Mouse (Mus musculus) CH12.LX (cell line): ENCODE data around the gene Magix. TPM values are rescaled to one million over a fixed set of nuclear protein-coding genes. Genes with fewer than 3 reads are reported as not detected.

ENCODE experiments used
- DNase-seq: peaks from one replicate; pipeline ENCODE4 v3.0.0-alpha.2; 2013; ENCODE audit errors: extremely low read depth
- H3K27ac ChIP-seq: 2 replicates; pipeline ENCODE4 v1.5.1; 2012; ENCODE audit warnings: low read depth, mild to moderate bottlenecking, control low read depth, moderate library complexity; ENCODE audit not compliant: insufficient read depth
- H3K27me3 ChIP-seq: replicated peaks from 2 replicates; pipeline ENCODE3; 2012; ENCODE audit warnings: inconsistent platforms
- H3K36me3 ChIP-seq, 2 experiments: replicated peaks in 1 of 2; 2 replicates each; pipeline versions ENCODE3 to v1.6.1; 2012; ENCODE audit warnings: inconsistent platforms in 1 of 2, low read length in 1 of 2, mild to moderate bottlenecking in 1 of 2, mixed read lengths in 1 of 2, moderate library complexity in 1 of 2; ENCODE audit not compliant: control insufficient read depth in 1 of 2, insufficient read depth in 1 of 2
- H3K4me1 ChIP-seq, 2 experiments: 2 replicates each; pipeline ENCODE4 v1.6.1; 2012; ENCODE audit warnings: inconsistent platforms in 1 of 2, moderate library complexity in 1 of 2; ENCODE audit not compliant: insufficient read depth in 2 of 2, control insufficient read depth in 1 of 2
- H3K4me2 ChIP-seq: 2 replicates; pipeline ENCODE4 v1.6.1; 2012; ENCODE audit warnings: low read depth, mild to moderate bottlenecking, control low read depth; ENCODE audit not compliant: poor library complexity, insufficient read depth, severe bottlenecking
- H3K4me3 ChIP-seq, 3 experiments: fragments of 150-350 bp in 1 of 3; sonication (generic) in 1 of 3; replicated peaks in 1 of 3; 2 replicates each; pipeline versions ENCODE3 to v1.5.1; 2011 to 2012; ENCODE audit warnings: low read depth in 2 of 3, low read length in 2 of 3, mild to moderate bottlenecking in 2 of 3, moderate library complexity in 2 of 3, control low read depth in 1 of 3, improper control_type of control experiment in 1 of 3, inconsistent platforms in 1 of 3, mixed read lengths in 1 of 3; ENCODE audit not compliant: poor library complexity in 1 of 3
- H3K79me2 ChIP-seq: replicated peaks from 2 replicates; pipeline ENCODE4 v1.6.1; 2012; ENCODE audit warnings: mild to moderate bottlenecking, moderate library complexity; ENCODE audit not compliant: control insufficient read depth, poor library complexity, insufficient read depth, severe bottlenecking; ENCODE audit errors: extremely low read depth
- H3K9ac ChIP-seq: 2 replicates; pipeline ENCODE4 v1.6.1; 2012; ENCODE audit warnings: low read depth, mild to moderate bottlenecking, control low read depth, moderate library complexity; ENCODE audit not compliant: insufficient read depth
- H3K9me3 ChIP-seq: replicated peaks from 2 replicates; pipeline ENCODE3; 2012; ENCODE audit warnings: low read length, inconsistent platforms, mixed read lengths
- CHD1 ChIP-seq: IDR thresholded peaks from 2 replicates; pipeline ENCODE4 v1.6.1; 2012; ENCODE audit warnings: low read depth, low read length, improper control_type of control experiment, inconsistent platforms
- CHD2 ChIP-seq: IDR thresholded peaks from 2 replicates; pipeline ENCODE4 v1.6.1; 2011; ENCODE audit warnings: low read length, improper control_type of control experiment
- CTCF ChIP-seq, 2 experiments: IDR thresholded peaks in 1 of 2; conservative IDR thresholded peaks in 1 of 2; 2 replicates each; pipeline ENCODE4 v1.5.1; 2011 to 2012; ENCODE audit warnings: low read depth in 2 of 2, low read length in 2 of 2, improper control_type of control experiment in 1 of 2, inconsistent platforms in 1 of 2, mild to moderate bottlenecking in 1 of 2, moderate library complexity in 1 of 2
- JUN ChIP-seq: IDR thresholded peaks from 2 replicates; pipeline ENCODE4 v1.6.1; 2011; ENCODE audit warnings: low read depth, mild to moderate bottlenecking, low read length, improper control_type of control experiment, moderate library complexity; ENCODE audit not compliant: insufficient read depth
- MAZ ChIP-seq: IDR thresholded peaks from 2 replicates; pipeline ENCODE4 v1.6.1; 2012; ENCODE audit warnings: low read depth, mild to moderate bottlenecking, inconsistent platforms, low read length, improper control_type of control experiment, moderate library complexity
- MEF2A ChIP-seq: IDR thresholded peaks from 2 replicates; pipeline ENCODE4 v1.6.1; 2014; ENCODE audit warnings: low read depth, mild to moderate bottlenecking, inconsistent platforms, low read length, improper control_type of control experiment, borderline replicate concordance
- NRF1 ChIP-seq: IDR thresholded peaks from 2 replicates; pipeline ENCODE4 v1.6.1; 2014; ENCODE audit warnings: low read depth, mild to moderate bottlenecking, inconsistent platforms, low read length, improper control_type of control experiment, moderate library complexity
- POLR2A ChIP-seq: IDR thresholded peaks from 2 replicates; pipeline ENCODE4 v1.6.1; 2011; ENCODE audit warnings: low read depth, mild to moderate bottlenecking, improper control_type of control experiment, low read length
- RAD21 ChIP-seq: IDR thresholded peaks from 2 replicates; pipeline ENCODE4 v1.6.1; 2011; ENCODE audit warnings: low read depth, mild to moderate bottlenecking, low read length, improper control_type of control experiment, moderate library complexity
- SMC3 ChIP-seq: IDR thresholded peaks from 2 replicates; pipeline ENCODE4 v1.6.1; 2011; ENCODE audit warnings: low read depth, low read length, improper control_type of control experiment
- TCF12 ChIP-seq: IDR thresholded peaks from 2 replicates; pipeline ENCODE4 v1.6.1; 2014; ENCODE audit warnings: low read depth, mild to moderate bottlenecking, inconsistent platforms, low read length, improper control_type of control experiment
- USF2 ChIP-seq: conservative IDR thresholded peaks from 2 replicates; pipeline ENCODE4 v1.6.1; 2011; ENCODE audit warnings: low read depth, low read length, improper control_type of control experiment
- dilution Hi-C: fragments of 300-500 bp; cut with MboI; formaldehyde crosslinking; loops from 2 replicates; pipeline ENCODE4 v1.14.3; 2020; ENCODE audit warnings: low sequenced_read_pairs; ENCODE audit not compliant: extremely low pct_unique_long_range_greater_than_20kb, extremely low pct_ligation_motif_present
- in situ Hi-C: fragments of 300-500 bp; cut with MboI; formaldehyde crosslinking; loops from 3 replicates; pipeline ENCODE4 v1.14.3; 2019; ENCODE audit warnings: low sequenced_read_pairs, low pct_ligation_motif_present, low pct_unique_long_range_greater_than_20kb, mixed read lengths
- polyA plus RNA-seq: library from polyadenylated mRNA; unstranded; fragments of >175 nt; gene quantifications from 2 replicates; pipeline ENCODE4 v1.2.1, GENCODE M21; 2012; ENCODE audit warnings: low read depth; ENCODE audit not compliant: insufficient read length
- total RNA-seq, 2 experiments: library from RNA; depleted of rRNA; stranded (reverse); fragments of 300-350 nt in 1 of 2; fragments of >200 nt in 1 of 2; gene quantifications; 2 replicates each; pipeline ENCODE4 v1.2.3; 2012 to 2014

The Magix gene
- total and polyA plus RNA-seq, 3 experiments, result not detected

DNA sequence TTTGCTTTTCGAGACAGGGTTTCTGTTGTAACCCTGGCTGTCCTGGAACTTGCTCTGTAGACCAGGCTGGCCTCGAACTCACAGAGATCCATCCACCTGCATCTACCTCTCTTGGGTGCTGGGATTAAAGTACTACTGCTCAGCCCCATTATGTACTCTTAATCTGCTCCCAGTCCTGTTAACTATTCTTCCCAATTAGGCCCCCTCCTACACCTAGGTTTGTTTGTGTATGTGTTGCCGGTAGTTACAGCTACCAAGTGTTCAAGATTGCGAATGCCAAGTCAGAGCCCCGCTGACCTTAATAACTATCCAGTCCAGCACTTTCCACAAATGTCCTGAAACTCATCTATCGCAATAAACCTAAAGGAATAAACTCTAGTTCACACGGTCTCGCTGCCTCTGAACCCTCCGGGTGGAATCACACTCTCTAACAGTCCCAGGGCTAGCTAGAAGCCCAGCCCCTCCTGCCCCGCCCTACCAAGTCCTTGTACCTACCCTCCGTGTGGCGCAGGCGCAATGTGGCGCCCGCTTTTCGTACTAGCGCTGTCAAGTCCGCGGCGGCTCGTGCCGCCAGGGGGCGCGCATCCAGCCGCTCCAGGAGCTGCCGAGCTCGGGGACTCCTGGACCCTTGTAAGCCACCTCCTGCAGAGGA is 1.5 kb downstream of the Magix start:
- H3K9me3 ChIP-seq, result no peaks in the 10 kb centered on the region
- in situ Hi-C loops, result no loop called here
- peak; percentile 91 for TF ChIP-seq NRF1
- TF ChIP-seq MAZ, result no peak
- TF ChIP-seq JUN, result no peak
- no peak for TF ChIP-seq MEF2A
- peak; percentile 66 for TF ChIP-seq SMC3
- TF ChIP-seq RAD21, result peak; percentile 21; the same call in 1 of the 2 replicates
- TF ChIP-seq TCF12, result 0 out of 2 replicates have a peak, but pooled peaks have one; percentile 32
- TF ChIP-seq POLR2A, result peak; percentile 55
- TF ChIP-seq CTCF (conservative IDR thresholded peaks at IDR 0.05 in 1 of 2, IDR thresholded peaks at IDR 0.05 in 1 of 2; ENCODE audit: low read depth in 2 of 2, low read length in 2 of 2), result peak; percentile 7 to 78; a peak in 2 of 4 replicates
- DNase-seq, result peak; percentile 87
- H3K9ac ChIP-seq, result no peak overlapping the region
- H3K27me3 ChIP-seq, result no peaks in the 10 kb centered on the region
- dilution Hi-C loops, result no loop called here
- peaks cover 1 to 3% of the 10 kb centered on the region in 2 experiments; a peak in 2 of 4 replicates for H3K4me1 ChIP-seq
- H3K36me3 ChIP-seq, result no peaks in the 10 kb centered on the region
- H3K79me2 ChIP-seq, result no peaks in the 10 kb centered on the region
- no peak overlapping the region for H3K27ac ChIP-seq
- peak overlapping the region in 2 of 3 experiments; percentile 13 to 21 for H3K4me3 ChIP-seq
- H3K4me2 ChIP-seq, result peak overlapping the region; percentile 44

DNA sequence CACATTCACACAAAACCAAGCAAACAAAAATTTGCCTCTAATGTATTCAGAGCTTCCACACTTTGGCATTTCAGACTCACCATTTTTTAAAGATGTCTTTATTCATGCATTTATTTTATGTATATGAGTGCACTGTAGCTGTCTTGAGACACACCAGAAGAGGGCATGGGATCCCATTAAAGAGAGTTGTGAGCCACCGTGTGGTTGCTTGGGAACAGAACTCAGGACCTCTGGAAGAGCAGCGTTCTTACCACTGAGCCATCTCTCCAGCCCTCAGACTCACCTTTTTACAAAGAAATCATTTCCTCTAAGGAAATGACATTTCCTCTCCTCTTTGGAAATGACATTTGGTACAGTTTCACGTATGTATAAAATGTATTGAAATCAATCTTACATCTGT is 2.1 kb downstream of the Magix start:
- H3K9ac ChIP-seq, result no peak overlapping the region
- no peak overlapping the region for H3K4me3 ChIP-seq
- in situ Hi-C loops, result no loop called here
- no peaks in the 10 kb centered on the region for H3K36me3 ChIP-seq
- dilution Hi-C loops, result no loop called here
- H3K27ac ChIP-seq, result no peak overlapping the region
- no peak overlapping the region for H3K4me2 ChIP-seq
- H3K4me1 ChIP-seq, result peaks cover 4 to 8% of the 10 kb centered on the region in 2 experiments; a peak in 3 of 4 replicates
- no peaks in the 10 kb centered on the region for H3K9me3 ChIP-seq
- no peak for DNase-seq
- no peaks in the 10 kb centered on the region for H3K79me2 ChIP-seq
- H3K27me3 ChIP-seq, result no peaks in the 10 kb centered on the region
- no peak for TF ChIP-seq CHD2
- peak in 1 of 2 experiments; percentile 51; a peak in 2 of 4 replicates for TF ChIP-seq CTCF (conservative IDR thresholded peaks at IDR 0.05 in 1 of 2, IDR thresholded peaks at IDR 0.05 in 1 of 2; ENCODE audit: low read depth in 2 of 2, low read length in 2 of 2)
- TF ChIP-seq USF2, result no peak
- TF ChIP-seq RAD21, result peak; percentile 20
- TF ChIP-seq SMC3, result peak; percentile 44
- TF ChIP-seq CHD1, result no peak
